Mouse (Mus musculus) CH12.LX (cell line): ENCODE measurements around the gene 4933427D14Rik. TPM values are rescaled to one million over a fixed set of nuclear protein-coding genes. Genes with fewer than 3 reads are reported as not detected.

Experiments used
- DNase-seq: peaks from one replicate; pipeline ENCODE4 v3.0.0-alpha.2; 2013; ENCODE audit errors: extremely low read depth
- H3K27ac ChIP-seq: 2 replicates; pipeline ENCODE4 v1.5.1; 2012; ENCODE audit warnings: low read depth, mild to moderate bottlenecking, control low read depth, moderate library complexity; ENCODE audit not compliant: insufficient read depth
- H3K27me3 ChIP-seq: replicated peaks from 2 replicates; pipeline ENCODE3; 2012; ENCODE audit warnings: inconsistent platforms
- H3K36me3 ChIP-seq, 2 experiments: replicated peaks in 1 of 2; 2 replicates each; pipeline versions ENCODE3 to v1.6.1; 2012; ENCODE audit warnings: inconsistent platforms in 1 of 2, low read length in 1 of 2, mild to moderate bottlenecking in 1 of 2, mixed read lengths in 1 of 2, moderate library complexity in 1 of 2; ENCODE audit not compliant: control insufficient read depth in 1 of 2, insufficient read depth in 1 of 2
- H3K4me1 ChIP-seq, 2 experiments: 2 replicates each; pipeline ENCODE4 v1.6.1; 2012; ENCODE audit warnings: inconsistent platforms in 1 of 2, moderate library complexity in 1 of 2; ENCODE audit not compliant: insufficient read depth in 2 of 2, control insufficient read depth in 1 of 2
- H3K4me2 ChIP-seq: 2 replicates; pipeline ENCODE4 v1.6.1; 2012; ENCODE audit warnings: low read depth, mild to moderate bottlenecking, control low read depth; ENCODE audit not compliant: poor library complexity, insufficient read depth, severe bottlenecking
- H3K4me3 ChIP-seq, 3 experiments: fragments of 150-350 bp in 1 of 3; sonication (generic) in 1 of 3; replicated peaks in 1 of 3; 2 replicates each; pipeline versions ENCODE3 to v1.5.1; 2011 to 2012; ENCODE audit warnings: low read depth in 2 of 3, low read length in 2 of 3, mild to moderate bottlenecking in 2 of 3, moderate library complexity in 2 of 3, control low read depth in 1 of 3, improper control_type of control experiment in 1 of 3, inconsistent platforms in 1 of 3, mixed read lengths in 1 of 3; ENCODE audit not compliant: poor library complexity in 1 of 3
- H3K79me2 ChIP-seq: replicated peaks from 2 replicates; pipeline ENCODE4 v1.6.1; 2012; ENCODE audit warnings: mild to moderate bottlenecking, moderate library complexity; ENCODE audit not compliant: control insufficient read depth, poor library complexity, insufficient read depth, severe bottlenecking; ENCODE audit errors: extremely low read depth
- H3K9ac ChIP-seq: 2 replicates; pipeline ENCODE4 v1.6.1; 2012; ENCODE audit warnings: low read depth, mild to moderate bottlenecking, control low read depth, moderate library complexity; ENCODE audit not compliant: insufficient read depth
- H3K9me3 ChIP-seq: replicated peaks from 2 replicates; pipeline ENCODE3; 2012; ENCODE audit warnings: low read length, inconsistent platforms, mixed read lengths
- CHD2 ChIP-seq: IDR thresholded peaks from 2 replicates; pipeline ENCODE4 v1.6.1; 2011; ENCODE audit warnings: low read length, improper control_type of control experiment
- CTCF ChIP-seq, 2 experiments: IDR thresholded peaks in 1 of 2; conservative IDR thresholded peaks in 1 of 2; 2 replicates each; pipeline ENCODE4 v1.5.1; 2011 to 2012; ENCODE audit warnings: low read depth in 2 of 2, low read length in 2 of 2, improper control_type of control experiment in 1 of 2, inconsistent platforms in 1 of 2, mild to moderate bottlenecking in 1 of 2, moderate library complexity in 1 of 2
- EP300 ChIP-seq: IDR thresholded peaks from 2 replicates; pipeline ENCODE4 v1.6.1; 2011; ENCODE audit warnings: low read length, improper control_type of control experiment
- GABPA ChIP-seq: IDR thresholded peaks from 2 replicates; pipeline ENCODE4 v1.6.1; 2012; ENCODE audit warnings: low read depth, low read length, improper control_type of control experiment, inconsistent platforms; ENCODE audit not compliant: insufficient replicate concordance
- HCFC1 ChIP-seq: IDR thresholded peaks from 2 replicates; pipeline ENCODE4 v1.6.1; 2012; ENCODE audit warnings: low read depth, mild to moderate bottlenecking, inconsistent platforms, low read length, improper control_type of control experiment
- JUN ChIP-seq: IDR thresholded peaks from 2 replicates; pipeline ENCODE4 v1.6.1; 2011; ENCODE audit warnings: low read depth, mild to moderate bottlenecking, low read length, improper control_type of control experiment, moderate library complexity; ENCODE audit not compliant: insufficient read depth
- JUND ChIP-seq: conservative IDR thresholded peaks from 2 replicates; pipeline ENCODE4 v1.6.1; 2011; ENCODE audit warnings: low read depth, low read length, improper control_type of control experiment
- KAT2A ChIP-seq: IDR thresholded peaks from 2 replicates; pipeline ENCODE4 v1.6.1; 2012; ENCODE audit warnings: low read length, improper control_type of control experiment, inconsistent platforms; ENCODE audit not compliant: insufficient replicate concordance
- MAFK ChIP-seq: IDR thresholded peaks from 2 replicates; pipeline ENCODE4 v1.6.1; 2011; ENCODE audit warnings: low read length, improper control_type of control experiment; ENCODE audit not compliant: insufficient replicate concordance
- MAX ChIP-seq: IDR thresholded peaks from 2 replicates; pipeline ENCODE4 v1.6.1; 2011; ENCODE audit warnings: low read length, improper control_type of control experiment
- MEF2A ChIP-seq: IDR thresholded peaks from 2 replicates; pipeline ENCODE4 v1.6.1; 2014; ENCODE audit warnings: low read depth, mild to moderate bottlenecking, inconsistent platforms, low read length, improper control_type of control experiment, borderline replicate concordance
- NELFE ChIP-seq: IDR thresholded peaks from 2 replicates; pipeline ENCODE4 v1.6.1; 2011; ENCODE audit warnings: low read depth, low read length, improper control_type of control experiment
- PAX5 ChIP-seq: IDR thresholded peaks from 2 replicates; pipeline ENCODE4 v1.6.1; 2012; ENCODE audit warnings: low read length, inconsistent platforms, mixed read lengths
- POLR2A ChIP-seq: IDR thresholded peaks from 2 replicates; pipeline ENCODE4 v1.6.1; 2011; ENCODE audit warnings: low read depth, mild to moderate bottlenecking, improper control_type of control experiment, low read length
- POLR2AphosphoS2 ChIP-seq: IDR thresholded peaks from 2 replicates; pipeline ENCODE4 v1.6.1; 2011; ENCODE audit warnings: low read depth, low read length, improper control_type of control experiment
- RCOR1 ChIP-seq: conservative IDR thresholded peaks from 2 replicates; pipeline ENCODE4 v1.6.1; 2012; ENCODE audit warnings: low read depth, mild to moderate bottlenecking, inconsistent platforms, low read length, improper control_type of control experiment
- TBP ChIP-seq: conservative IDR thresholded peaks from 2 replicates; pipeline ENCODE4 v1.6.1; 2011; ENCODE audit warnings: low read depth, low read length, improper control_type of control experiment
- TCF12 ChIP-seq: IDR thresholded peaks from 2 replicates; pipeline ENCODE4 v1.6.1; 2014; ENCODE audit warnings: low read depth, mild to moderate bottlenecking, inconsistent platforms, low read length, improper control_type of control experiment
- UBTF ChIP-seq: IDR thresholded peaks from 2 replicates; pipeline ENCODE4 v1.6.1; 2012; ENCODE audit warnings: low read depth, mild to moderate bottlenecking, inconsistent platforms, low read length, improper control_type of control experiment, moderate library complexity
- ZMIZ1 ChIP-seq: IDR thresholded peaks from 2 replicates; pipeline ENCODE4 v1.6.1; 2012; ENCODE audit warnings: low read depth, mild to moderate bottlenecking, inconsistent platforms, low read length, improper control_type of control experiment
- ZNF384 ChIP-seq: IDR thresholded peaks from 2 replicates; pipeline ENCODE4 v1.6.1; 2012; ENCODE audit warnings: low read depth, low read length, improper control_type of control experiment, inconsistent platforms
- dilution Hi-C: fragments of 300-500 bp; cut with MboI; formaldehyde crosslinking; loops from 2 replicates; pipeline ENCODE4 v1.14.3; 2020; ENCODE audit warnings: low sequenced_read_pairs; ENCODE audit not compliant: extremely low pct_unique_long_range_greater_than_20kb, extremely low pct_ligation_motif_present
- in situ Hi-C: fragments of 300-500 bp; cut with MboI; formaldehyde crosslinking; loops from 3 replicates; pipeline ENCODE4 v1.14.3; 2019; ENCODE audit warnings: low sequenced_read_pairs, low pct_ligation_motif_present, low pct_unique_long_range_greater_than_20kb, mixed read lengths
- polyA plus RNA-seq: library from polyadenylated mRNA; unstranded; fragments of >175 nt; gene quantifications from 2 replicates; pipeline ENCODE4 v1.2.1, GENCODE M21; 2012; ENCODE audit warnings: low read depth; ENCODE audit not compliant: insufficient read length
- total RNA-seq, 2 experiments: library from RNA; depleted of rRNA; stranded (reverse); fragments of 300-350 nt in 1 of 2; fragments of >200 nt in 1 of 2; gene quantifications; 2 replicates each; pipeline ENCODE4 v1.2.3; 2012 to 2014

4933427D14Rik gene
- total and polyA plus RNA-seq, 3 experiments = 6.8 to 9.3 (median 7.8) TPM

- Histone ChIP-seq H3K9ac (no peak overlapping the region), H3K4me1 (peaks cover 6 to 9% of the 10 kb centered on the region in 2 experiments; a peak in 3 of 4 replicates), H3K4me3 (no peak overlapping the region), H3K27me3 (peaks cover 75% of the 10 kb centered on the region), H3K4me2 (no peak overlapping the region), H3K9me3 (no peaks in the 10 kb centered on the region), H3K79me2 (no peaks in the 10 kb centered on the region), H3K36me3 (no peaks in the 10 kb centered on the region), H3K27ac (no peak overlapping the region)
- no peak for DNase-seq
- in situ Hi-C loops (no loop called here), dilution Hi-C loops (no loop called here)
- no peak for TF ChIP-seq MAX
- no peak for TF ChIP-seq UBTF
- no peak for TF ChIP-seq TBP
Observed at GRCm38 (mm10) chr11:72134536-72135382, 72.5 kb downstream of the 4933427D14Rik start.

DNA sequence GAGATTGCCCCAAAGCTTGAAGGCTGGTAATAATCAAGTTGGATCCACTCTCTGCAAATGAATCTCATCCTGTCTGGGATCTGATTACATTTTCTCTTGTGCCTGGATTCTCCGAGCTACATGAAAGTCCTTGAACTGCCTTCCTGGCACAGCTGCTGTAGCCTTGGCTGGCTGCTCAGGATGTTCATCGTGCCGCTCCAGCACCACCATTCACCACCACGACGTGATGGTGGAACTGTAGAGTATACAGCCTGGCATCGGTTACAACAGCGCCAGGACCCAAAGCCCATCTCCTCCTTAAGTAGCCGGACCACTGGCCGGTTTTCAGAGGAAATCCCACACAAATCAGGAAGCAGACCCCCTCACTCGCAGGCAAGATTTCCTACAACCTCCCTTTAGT, 74.2 kb downstream of the 4933427D14Rik start:
- no peak overlapping the region for H3K27ac ChIP-seq
- dilution Hi-C loops = no loop called here
- in situ Hi-C loops = no loop called here
- H3K4me3 ChIP-seq = no peak overlapping the region
- no peaks in the 10 kb centered on the region for H3K9me3 ChIP-seq
- DNase-seq = no peak
- TF ChIP-seq RCOR1 (no peak), MAFK (no peak), UBTF (no peak), KAT2A (no peak), ZMIZ1 (no peak)
- TF ChIP-seq, all 38 proteins: peak for 0
- Histone ChIP-seq H3K4me2 (no peak overlapping the region), H3K36me3 (no peaks in the 10 kb centered on the region), H3K4me1 (peaks cover 6 to 10% of the 10 kb centered on the region in 2 experiments; a peak in 3 of 4 replicates), H3K9ac (no peak overlapping the region), H3K27me3 (peaks cover 74% of the 10 kb centered on the region), H3K79me2 (no peaks in the 10 kb centered on the region)

- Histone ChIP-seq H3K4me2 (no peak overlapping the region), H3K27me3 (peaks cover 70% of the 10 kb centered on the region), H3K4me3 (no peak overlapping the region), H3K9ac (no peak overlapping the region), H3K27ac (no peak overlapping the region), H3K9me3 (no peaks in the 10 kb centered on the region), H3K36me3 (no peaks in the 10 kb centered on the region), H3K79me2 (no peaks in the 10 kb centered on the region), H3K4me1 (peaks cover 6 to 10% of the 10 kb centered on the region in 2 experiments; a peak in 3 of 4 replicates)
- in situ Hi-C loops = no loop called here
- DNase-seq = no peak
- no peak for TF ChIP-seq MAX
- no peak for TF ChIP-seq CHD2
- TF ChIP-seq GABPA = no peak
- TF ChIP-seq JUN = no peak
- TF ChIP-seq HCFC1 = no peak
- no peak for TF ChIP-seq POLR2A
- no peak for TF ChIP-seq MEF2A
- no peak for TF ChIP-seq EP300
- TF ChIP-seq POLR2AphosphoS2 = no peak
- no peak for TF ChIP-seq JUND
- no peak for TF ChIP-seq TCF12
- TF ChIP-seq ZNF384 = no peak
- no peak for TF ChIP-seq CTCF (conservative IDR thresholded peaks at IDR 0.05 in 1 of 2, IDR thresholded peaks at IDR 0.05 in 1 of 2; ENCODE audit: low read depth in 2 of 2, low read length in 2 of 2)
- no peak for TF ChIP-seq NELFE
- no peak for TF ChIP-seq ZMIZ1
- no peak for TF ChIP-seq PAX5
- dilution Hi-C loops = no loop called here
Observed at GRCm38 (mm10) chr11:72132266-72132665, 75.0 kb downstream of the 4933427D14Rik start.
